Mouse (Mus musculus) thymus, postnatal 0 days (tissue): ENCODE results near the gene Fads2. TPM values are rescaled to one million over a fixed set of nuclear protein-coding genes. Genes with fewer than 3 reads are reported as not detected.

Experiments used
- DNase-seq: peaks from one replicate; pipeline ENCODE4 v3.0.0-alpha.2; 2015; ENCODE audit warnings: low spot score
- polyA plus RNA-seq: library from polyadenylated mRNA; unstranded; fragments of >200 nt; fragmentation: Nextera tagmentation; extraction: Ambion mirVana; gene quantifications from 2 replicates; pipeline ENCODE4 v1.2.1, GENCODE M21; 2015

Gene Fads2
- polyA plus RNA-seq, 1 experiment from 2014 or later, result 27.7 TPM

DNA sequence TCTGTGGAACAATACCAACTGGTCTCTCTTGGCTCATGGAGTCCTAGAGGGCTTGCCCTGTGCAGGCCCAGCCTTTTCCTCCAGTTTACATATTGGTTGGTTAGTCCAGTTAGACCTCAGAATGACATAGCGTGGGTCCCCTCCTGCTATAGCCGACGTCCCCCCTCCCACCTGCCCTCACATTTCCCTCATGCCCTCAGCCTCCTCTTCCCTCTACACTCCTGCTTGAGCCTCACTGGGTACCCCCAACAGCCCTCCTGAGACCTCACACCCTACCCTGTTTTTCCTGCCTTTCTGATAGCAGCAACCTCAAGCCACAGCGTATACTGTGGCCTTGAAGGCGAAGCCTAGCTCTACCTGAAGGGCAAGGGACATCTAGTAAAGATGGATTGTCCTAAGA lies 38.7 kb downstream of the Fads2 start:
- no peak for DNase-seq

DNA sequence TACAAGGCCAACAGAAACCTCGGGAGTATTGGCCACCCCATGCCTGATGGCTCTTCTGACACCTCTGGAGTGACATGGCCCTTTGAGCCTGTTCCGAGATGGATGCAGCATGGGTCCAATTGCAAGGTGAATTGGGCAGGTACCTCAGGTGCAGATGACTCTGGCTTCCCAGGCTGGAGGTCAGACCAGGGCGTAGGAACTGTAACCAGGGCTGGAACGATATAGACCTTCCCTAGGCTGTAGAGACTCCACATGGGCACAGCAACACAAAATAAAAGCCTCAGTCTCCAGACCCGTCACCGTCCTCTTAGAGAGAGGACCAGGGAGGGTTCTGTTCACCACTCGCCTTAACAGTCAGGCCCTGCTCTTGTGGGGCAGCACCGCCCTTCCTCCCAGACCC lies 39.3 kb downstream of the Fads2 start:
- no peak for DNase-seq

DNA sequence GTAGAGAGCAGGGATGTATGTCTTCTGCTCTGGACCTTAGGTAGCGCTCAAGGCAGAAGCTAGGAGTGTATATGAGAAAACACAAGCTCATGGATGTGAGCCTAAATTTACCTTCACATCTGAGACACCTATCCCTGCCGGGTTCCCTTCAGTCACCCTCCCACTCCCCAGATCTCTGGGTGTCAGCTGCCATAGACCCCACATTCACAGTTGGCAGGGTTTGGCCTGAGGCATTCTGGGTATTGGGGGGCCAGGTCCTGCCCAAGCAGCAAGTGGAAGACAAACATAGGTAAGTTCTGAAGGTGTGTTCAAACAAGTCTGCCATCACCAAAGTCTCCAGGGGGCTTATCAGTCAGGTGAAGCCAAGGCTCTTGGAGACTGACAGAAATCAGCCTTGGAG lies 39.9 kb downstream of the Fads2 start:
- DNase-seq, result no peak

DNA sequence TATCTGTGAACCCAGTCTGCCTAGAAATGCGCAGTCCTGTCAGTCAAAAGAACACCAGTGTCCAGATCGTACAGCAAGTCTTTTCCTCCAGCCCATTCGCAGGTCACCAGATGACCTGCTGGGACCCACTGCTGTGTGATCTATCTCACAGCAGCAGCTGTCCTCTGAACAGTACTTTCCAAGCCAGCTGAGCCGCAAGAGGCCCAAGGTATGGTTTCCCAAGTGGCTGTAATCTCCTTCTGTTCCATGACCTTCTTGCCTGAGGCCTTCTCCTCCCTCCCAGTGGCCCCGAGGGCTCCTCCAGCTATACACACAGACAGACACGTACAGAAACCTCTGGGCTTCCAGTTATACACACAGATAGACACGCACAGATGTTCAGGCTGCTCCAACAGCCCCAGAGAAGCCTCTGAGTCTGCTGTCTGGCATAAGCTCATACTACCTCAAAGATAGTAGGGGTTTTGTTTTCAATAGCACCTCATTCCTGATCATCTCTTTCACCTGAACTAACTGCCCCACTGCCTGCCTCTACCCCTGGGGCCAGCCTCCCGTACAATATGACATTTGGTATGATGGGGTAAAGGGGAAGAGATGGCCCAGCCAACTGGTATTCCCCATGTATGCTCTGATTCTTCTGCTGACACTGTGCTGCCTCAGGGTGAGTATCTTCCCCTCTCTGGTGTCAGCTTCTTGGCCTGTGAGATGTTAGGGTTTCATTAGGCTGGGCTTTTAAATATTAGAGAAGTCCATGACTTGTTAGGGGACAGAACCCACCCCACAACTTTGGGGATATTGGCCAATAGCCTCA lies 40.6 kb downstream of the Fads2 start:
- DNase-seq, result no peak

DNA sequence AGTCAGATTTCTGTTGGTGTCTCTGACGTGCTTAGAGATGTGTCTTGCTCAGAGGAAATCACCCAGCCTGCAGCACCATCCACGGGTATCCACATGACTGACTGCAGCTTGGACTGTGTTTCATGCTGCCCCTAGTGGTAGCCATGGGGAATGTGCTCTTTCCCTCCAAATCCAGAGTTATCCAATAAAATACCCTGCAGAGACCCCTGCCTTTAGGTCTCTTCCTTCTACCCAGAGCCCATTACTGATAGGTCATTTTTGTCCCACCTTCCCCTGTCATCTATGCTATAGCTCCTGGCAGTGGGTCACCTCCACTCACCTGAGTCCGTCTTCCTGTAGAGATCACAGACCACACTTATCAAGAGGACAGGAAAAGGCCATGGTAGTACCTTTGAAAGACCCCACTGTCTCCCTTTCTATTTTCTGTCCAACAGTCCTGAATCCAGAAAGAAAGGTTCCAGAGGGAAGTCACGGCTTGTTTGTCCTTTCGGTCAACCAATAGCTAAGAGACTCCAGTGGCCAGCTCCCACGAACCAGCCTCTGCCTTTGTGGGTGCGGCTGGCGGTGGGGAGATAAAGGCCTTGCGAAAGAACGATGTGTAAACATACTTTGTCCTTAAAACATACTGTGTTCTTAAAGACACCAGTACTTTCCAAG lies 41.5 kb downstream of the Fads2 start:
- DNase-seq, result peak; percentile 55

DNA sequence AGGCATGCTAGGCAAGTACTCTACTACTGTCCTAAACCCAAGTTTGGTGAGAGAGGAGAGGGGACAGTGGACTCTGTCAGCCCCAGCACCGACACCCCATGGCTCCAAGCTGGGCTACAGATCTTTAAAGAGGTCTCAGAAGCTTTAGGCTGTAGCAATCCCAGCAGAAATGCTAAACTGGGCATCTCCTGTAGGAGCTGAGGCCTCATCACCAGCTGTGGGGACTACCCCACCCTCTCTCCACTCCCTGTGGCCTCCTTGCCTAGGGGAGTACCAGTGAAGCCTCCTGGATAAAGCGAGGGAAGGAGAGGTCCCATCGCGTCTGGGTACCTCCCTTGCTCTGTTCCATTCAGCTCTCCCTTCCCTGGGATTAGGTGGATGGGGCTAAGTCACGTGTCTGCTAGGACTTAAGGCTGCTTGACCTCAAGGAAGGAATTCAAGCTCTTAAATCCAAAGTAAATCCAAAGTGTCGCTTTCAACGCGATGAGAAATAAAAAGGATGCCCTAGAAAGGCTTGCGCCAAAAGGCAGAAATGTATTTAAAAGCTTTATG lies 42.6 kb downstream of the Fads2 start:
- DNase-seq, result no peak

DNA sequence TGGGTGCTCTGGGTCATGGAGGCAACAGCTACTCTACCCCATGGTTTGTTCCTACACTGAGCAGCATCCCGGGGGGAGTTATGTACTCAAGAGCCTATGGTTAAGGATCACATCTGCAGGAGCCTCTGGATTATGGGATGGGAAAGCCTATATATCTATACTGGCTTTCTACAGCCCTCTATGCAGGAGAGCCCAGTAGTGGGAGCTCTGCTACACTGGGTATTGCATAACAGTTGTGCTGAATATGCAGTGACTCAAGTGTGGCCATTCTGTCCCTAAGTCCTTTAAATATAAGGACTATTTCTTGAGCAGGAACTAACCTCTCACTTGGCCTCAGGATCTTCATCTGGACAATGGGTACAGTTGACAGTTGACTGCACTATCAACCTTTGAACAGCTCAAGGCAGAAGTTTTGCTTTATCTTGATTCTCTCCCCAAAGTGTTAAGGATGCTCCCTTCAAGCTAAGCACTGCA lies 43.2 kb downstream of the Fads2 start:
- DNase-seq, result no peak

DNA sequence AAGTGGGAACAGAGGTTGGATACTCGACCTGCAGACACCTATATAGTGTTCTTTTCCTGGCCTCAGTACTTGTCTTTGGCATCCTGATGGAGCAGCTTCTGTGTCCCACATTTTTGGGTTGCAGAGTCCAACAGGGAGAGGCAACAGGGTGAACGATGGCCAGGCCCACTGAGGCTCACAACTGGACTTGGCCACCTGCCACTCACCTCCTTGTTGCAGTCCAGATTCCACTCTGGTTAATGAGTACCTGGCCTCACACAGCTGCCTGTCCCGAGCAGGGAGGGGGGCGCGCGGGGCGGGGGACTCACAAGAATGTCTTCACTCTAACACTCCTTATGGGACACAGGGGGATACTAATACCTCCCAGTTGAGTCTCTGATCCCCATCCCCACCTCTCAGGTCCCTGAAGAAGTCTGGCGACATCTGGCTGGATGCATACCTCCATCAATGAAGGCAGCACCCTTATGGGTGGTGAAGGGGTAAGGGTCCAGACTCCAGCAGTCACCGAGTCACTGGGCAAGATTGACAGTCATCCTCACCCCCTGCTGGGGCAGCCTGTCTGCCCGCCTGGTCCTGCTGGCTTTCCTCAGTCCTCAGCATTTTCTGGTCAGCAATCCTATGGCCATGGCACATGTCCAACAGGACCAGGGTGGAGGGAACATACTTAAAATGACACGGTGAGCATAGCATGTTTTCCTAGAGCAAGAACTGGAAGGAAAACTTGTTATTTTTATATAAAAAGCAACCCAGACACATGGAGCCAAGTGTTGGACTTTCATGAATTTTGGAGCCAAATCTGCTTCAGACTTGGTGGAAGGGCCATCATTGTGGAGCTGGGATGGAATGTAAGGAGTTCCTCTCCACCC lies 43.8 kb downstream of the Fads2 start:
- no peak for DNase-seq

DNA sequence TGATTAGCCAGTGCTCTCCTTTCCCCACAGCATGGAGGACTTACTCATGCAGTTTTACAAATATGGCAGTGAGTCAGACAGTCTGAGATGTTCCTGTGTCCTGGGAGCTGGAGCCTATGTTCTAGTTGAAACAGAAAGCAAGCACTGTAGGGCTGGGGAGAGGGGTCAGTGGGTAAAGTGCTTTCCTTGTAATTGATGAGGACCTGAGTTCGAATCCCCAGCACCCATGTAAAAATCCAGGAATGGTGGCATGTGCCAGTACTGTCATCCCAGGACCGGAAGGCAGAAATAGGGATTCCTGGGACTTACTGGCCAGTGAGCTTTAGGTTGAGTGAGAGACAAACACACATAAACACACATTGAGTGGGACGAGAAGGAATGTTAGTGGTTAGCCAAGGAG lies 44.9 kb downstream of the Fads2 start:
- no peak for DNase-seq

DNA sequence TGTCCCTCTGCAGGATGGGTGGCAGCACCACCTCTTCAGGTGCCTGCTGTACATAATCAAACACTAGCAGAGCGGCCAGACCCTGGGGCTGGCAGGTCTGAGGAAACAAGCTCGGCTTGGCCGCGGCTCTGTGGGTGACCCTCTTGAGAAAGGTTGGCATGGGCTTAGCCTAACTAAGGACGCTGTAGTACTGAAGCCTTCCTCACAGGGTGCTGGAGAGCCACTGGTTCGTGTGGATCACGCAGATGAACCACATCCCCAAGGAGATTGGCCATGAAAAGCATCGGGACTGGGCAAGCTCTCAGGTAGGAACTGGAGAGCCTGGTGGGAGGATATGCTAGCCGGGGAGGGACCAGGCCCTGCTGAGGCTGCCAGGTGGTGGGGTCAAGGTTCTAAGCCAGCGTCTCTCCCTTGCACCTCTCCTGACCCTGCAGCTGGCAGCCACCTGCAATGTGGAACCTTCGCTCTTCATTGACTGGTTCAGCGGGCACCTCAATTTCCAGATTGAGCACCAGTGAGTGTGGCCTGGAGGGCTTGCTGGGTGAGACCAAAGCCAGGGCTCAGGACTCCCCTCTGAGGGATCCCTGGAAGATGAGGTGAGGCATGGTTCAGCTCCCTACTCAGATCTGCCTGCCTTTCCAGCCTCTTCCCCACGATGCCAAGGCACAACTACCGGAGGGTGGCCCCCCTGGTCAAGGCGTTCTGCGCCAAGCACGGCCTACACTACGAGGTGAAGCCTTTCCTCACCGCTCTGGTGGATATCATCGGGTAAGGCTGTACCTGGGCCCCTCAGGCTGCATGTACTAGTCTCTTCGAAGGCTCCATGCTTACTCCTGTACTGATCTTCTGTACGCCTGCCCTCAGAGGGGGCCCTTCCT lies 45.5 kb downstream of the Fads2 start:
- no peak for DNase-seq

DNA sequence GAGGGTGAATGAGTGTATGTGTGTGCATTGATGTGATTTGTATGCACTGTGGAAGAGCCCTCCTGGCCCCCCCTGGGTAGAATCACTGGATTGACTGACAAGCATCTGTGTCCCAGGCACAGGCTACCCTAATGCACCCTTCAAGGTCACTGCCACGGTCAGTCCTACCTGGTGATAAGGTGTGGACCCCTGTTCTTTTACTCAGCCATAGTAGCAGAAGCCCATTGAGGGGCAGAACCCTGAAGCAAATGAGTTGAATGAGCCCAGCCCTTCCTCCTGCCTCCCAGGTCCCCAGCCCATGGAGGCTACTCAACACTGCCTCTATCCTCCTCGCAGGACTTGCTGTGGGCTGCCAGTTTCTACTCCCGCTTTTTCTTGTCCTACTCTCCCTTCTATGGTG lies 46.3 kb downstream of the Fads2 start:
- DNase-seq, result no peak

DNA sequence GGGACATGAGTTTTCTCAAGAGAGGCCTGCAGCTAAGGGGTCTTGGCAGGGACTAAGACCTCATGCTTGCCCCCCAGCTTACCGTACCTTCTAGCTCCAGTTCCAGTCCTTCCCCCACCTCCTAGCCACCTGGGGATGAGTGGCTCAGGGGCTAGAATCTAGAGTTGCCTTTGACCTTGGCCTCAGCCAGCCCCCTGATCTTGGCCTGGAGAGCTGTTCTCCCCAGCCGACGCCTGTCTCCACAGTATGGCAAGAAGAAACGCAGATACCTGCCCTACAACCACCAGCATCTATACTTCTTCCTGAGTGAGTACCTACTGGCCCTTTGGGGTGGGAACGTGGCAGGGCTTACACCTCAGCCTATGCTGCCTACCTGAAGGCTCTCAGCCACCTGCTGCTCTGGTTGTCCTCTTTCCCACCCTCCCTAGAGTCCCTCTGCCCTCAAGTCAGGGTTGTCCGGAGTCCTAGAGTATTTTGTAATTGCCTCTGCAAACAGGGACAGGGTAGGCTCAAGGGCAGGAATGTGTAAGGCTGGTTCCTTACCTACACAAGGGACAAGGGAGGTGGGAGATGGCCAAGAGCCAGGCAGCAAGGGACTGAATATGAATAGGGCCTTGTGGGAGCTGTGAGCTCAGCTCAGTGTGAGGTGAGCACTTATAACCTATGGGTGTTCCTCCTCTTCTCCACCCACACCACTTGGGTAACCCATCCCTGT lies 47.0 kb downstream of the Fads2 start:
- no peak for DNase-seq

DNA sequence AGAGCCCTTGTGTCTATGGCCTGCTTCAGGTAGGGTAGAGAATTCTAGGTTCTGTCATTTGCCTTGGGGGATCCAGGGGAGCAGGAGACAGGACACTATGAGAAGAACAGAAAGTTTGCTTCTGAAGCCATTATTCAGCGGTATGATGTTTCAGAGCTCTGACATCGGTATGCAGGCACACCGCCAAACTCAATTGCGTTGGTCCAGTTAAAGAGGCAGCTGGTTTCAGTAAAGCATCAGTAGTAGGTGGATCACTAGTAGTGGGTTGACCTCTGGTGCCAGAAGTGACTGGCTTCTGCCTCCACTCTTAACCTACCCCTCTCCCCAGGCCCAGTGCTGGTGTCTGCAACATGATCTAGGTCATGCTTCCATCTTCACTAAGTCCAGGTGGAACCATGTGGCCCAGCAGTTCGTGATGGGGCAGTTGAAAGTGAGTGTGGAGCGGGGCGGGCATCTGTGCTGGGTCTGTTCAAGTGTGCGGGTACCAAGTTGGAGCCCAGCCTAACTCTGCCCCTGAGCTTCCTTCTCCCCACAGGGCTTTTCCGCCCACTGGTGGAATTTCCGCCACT lies 47.8 kb downstream of the Fads2 start:
- DNase-seq, result no peak

DNA sequence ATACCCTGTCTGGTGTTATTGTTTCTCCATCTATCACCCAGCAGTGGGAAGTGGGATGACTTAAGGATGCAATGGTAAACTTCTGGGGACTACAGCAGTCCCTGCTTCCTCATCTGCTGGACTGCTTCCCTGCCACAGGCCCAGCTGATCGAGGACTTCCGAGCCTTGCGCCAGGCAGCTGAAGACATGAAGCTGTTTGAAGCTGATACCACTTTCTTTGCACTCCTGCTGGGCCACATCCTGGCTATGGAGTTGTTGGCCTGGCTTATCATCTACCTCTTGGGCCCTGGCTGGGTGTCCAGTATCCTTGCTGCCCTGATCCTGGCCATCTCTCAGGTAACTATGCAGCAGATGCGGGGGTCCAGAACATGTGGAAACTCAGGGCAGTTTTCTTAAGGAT lies 48.8 kb downstream of the Fads2 start:
- DNase-seq, result no peak

DNA sequence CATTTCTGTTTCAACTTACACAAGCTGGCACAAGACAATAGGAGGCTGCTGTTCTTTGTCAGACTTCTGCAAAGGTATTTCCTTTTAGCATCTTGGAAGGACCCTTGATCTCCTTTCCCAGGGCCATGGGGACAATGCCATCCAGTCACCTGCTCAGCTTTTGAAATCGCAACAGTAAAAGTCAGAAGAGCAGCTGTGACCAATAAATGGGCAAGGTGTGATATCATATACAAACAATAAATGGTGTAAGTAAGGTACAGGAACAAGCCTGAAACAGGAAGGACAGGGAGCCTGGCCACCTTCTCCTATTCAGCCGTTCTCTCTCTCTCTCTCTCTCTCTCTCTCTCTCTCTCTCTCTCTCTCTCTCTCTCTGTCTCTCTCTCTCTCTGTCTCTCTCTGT lies 51.1 kb downstream of the Fads2 start:
- no peak for DNase-seq

DNA sequence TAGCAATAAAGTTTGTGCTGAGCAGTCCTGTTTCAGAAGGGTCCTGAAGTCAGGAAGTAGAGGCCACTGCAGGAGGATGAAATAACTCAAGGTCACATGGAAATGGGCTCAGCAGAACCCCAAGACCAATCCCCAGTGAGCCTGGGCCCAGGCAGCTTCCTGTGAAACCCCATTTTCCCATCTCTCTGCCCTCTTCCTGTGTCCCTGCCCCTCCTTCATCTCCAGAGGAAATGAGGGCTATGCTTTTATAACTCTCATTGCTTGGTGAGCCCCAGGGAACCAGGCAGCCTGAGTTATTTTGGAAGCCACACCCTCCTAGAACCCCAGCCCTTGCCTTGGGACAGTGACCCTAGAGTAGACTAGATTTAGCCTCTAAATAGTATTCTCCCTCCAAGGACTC lies 52.0 kb downstream of the Fads2 start:
- no peak for DNase-seq

DNA sequence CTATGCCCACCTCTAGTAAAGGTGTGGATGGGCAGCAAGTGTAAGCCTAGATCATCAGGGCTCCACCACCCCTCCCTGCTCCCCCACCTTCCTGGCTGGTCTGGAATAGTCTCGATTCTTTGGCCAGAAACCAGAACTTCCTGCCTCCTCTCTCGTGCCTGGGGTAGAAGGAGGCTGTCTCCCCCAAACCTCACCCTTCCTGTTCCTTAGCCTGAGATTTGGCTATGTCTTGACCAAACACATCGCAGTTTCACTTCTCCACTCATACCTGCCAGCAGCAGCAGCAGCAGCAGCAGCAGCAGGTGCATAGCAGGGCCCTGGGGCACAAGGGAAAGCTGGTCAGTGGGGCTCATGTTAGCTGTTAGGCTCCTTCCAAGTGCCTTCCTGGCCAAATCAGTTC lies 54.6 kb downstream of the Fads2 start:
- DNase-seq, result no peak

DNA sequence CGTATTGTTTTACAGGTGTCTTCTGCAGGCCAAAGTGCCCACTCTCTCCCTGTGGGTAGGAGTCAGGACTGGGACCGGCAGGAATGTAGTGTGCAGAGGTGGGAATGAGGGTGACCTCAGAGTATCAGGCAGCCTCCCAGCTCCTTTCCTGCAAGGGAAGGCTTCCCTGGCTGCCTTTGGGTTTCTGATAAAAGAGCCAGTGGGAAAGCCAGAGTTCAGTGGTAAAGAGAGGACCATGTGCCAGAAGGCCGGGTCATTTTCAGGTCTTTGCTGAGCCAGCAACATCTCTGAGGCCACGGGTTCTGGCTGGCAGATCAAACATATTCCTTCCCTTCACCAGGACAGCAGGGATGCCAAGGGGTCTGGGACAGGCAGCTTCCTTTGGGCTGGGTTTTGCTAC lies 55.2 kb downstream of the Fads2 start:
- DNase-seq, result no peak

DNA sequence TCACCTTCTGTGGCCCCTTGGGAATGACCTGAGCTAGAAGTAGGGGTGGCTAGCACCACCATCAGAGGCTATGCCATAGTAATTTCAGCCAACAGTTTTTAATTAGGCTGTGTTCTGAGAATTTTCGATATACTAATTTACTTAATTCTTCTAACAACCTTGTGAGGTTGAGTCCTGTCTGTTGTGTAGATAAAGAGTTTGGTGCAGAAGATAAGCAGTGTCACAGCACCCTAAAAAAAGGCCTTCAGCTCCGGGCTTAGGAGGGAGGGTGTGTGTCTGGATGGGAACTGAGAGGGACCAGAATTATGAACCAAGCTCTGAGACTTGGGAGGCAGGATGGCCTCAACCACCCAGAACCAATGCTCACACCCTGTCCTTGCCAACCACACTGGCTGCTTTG lies 55.8 kb downstream of the Fads2 start:
- DNase-seq, result no peak

DNA sequence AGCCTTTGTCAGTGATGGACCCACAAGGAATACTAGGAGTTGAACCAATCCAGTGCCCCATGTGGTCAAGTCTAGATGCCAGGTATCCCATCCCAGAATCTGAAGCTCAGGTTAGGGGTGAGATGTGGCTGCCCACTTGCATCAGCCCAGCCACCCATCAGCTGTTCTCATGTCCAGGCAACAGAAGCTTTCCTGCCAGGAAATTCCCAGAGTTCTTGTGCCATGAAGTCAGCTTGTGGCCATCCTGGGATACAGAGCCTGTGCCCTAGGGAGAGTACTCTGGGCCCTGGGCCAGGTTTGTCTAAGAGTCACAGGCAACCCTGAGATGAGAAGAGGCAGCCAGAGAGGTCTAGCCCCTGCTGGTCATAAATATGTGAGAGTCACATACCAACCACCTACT lies 57.9 kb downstream of the Fads2 start:
- no peak for DNase-seq
